Mouse (Mus musculus) liver, postnatal 0 days (tissue): ENCODE measurements around the gene Ppp1r15a.
"Not testable (repeated sequence)": the region's sequence is repeated elsewhere in the genome, so short reads cannot be mapped to it uniquely, and the experiment has no call there.

Experiments
- CTCF ChIP-seq: sonication (generic); IDR thresholded peaks from 2 replicates; pipeline ENCODE4 v1.5.1; 2016; ENCODE audit warnings: antibody characterized with exemption, low read depth
- EP300 ChIP-seq: IDR thresholded peaks from 2 replicates; pipeline ENCODE4 v1.6.1; 2016; ENCODE audit warnings: antibody characterized with exemption, low read depth, mild to moderate bottlenecking

- not testable (repeated sequence) for TF ChIP-seq CTCF, EP300
These were observed 1.1 kb upstream of the Ppp1r15a start for GRCm38 (mm10) chr7:45527169-45527568.
